Mouse (Mus musculus) olfactory bulb, adult 2 months (tissue): ENCODE results near the gene Olfr522.

Experiments
- CTCF ChIP-seq: fragments of 200-500 bp; IDR thresholded peaks from 2 replicates; pipeline ENCODE4 v1.5.1; 2012; ENCODE audit warnings: low read depth, mild to moderate bottlenecking, low read length, moderate library complexity; ENCODE audit not compliant: insufficient read depth
- POLR2A ChIP-seq: fragments of 200-500 bp; IDR thresholded peaks from 2 replicates; pipeline ENCODE4 v1.6.1; 2012; ENCODE audit warnings: mild to moderate bottlenecking, low read depth, low read length, moderate library complexity; ENCODE audit not compliant: insufficient read depth

DNA sequence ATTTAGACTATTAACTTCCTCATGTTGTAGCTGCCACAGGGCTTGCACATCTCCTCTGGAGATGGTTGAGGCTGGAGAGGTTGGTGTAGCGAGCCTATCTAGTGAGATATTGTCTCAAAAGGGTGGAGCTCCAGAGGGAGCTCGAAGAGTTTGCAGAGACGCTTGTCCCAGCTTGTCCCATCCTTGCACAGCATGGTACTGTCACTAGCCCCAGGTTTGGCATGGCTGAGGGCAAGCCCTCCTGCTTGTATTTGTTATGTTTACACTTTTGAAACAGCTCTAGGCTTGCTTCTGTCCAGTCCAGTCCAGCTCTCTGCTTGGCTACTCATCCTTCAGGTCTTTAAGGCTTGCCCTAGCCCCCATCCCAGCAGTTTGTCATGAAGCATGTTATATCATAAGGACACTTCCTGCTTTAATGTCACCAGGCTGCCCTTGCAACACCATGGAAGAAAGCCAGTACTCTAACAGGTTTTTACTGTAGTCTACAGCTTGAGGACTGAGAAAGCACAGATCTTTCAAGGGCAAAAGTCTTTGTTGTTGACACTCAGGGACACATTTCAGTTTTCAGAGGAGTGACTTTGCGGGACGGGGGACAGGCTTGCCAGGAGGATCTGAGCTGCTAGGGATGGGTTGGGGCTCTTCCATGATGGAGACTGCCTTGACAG is 29.3 kb downstream of the Olfr522 start:
- TF ChIP-seq CTCF (no peak), POLR2A (no peak)
